Mouse (Mus musculus): ENCODE measurements around the gene Hpca.

The Hpca gene

DNA sequence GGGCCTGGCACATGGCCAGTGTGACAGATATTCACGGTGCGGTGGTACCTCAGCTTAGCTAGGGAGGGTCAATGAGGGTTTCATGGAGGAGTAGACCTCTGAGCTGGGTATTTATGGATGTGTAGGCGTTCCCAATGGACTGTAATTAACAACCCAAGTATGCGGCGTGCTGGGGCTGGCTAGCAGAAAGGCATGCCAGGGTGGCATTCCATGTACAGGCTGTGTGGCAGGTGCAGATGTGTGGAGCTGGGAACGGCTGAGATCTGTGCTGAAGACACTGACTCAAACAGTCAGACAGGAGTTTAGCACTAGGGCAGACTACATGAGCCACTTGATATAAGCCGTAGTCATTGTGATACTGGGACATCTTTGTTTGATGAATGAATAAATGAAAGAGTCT lies 13.2 kb downstream of the Hpca start:
- no peak for DNase-seq (ENCODE audit: low spot score)

DNA sequence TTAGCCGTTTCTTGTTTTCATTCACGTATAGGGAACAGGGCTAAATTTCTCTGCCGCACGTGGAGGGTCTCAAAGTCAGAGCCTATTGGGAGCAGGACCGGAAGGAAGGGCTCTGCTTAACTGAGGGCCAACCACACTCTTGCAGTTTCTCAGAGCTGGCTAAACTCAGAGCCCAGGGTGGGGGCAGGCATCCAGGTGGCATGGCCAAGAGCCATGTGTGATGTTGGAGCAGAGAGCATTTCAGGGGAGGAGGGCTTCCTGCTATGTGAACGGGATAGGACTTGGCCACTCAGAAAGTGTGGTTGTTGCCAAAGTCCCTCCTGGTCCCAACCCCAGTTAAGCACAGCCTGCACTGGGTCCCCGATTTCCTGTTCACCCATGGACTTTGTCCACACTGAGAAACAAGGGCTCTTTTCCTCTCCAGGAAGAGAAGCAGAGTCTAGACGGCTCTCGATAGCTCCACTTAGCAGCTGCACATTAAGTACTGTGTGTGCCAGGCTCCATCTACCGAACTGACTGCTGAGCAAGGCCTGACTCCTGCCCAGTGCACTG lies 14.4 kb downstream of the Hpca start:
- no peak for DNase-seq (ENCODE audit: low spot score)

DNA sequence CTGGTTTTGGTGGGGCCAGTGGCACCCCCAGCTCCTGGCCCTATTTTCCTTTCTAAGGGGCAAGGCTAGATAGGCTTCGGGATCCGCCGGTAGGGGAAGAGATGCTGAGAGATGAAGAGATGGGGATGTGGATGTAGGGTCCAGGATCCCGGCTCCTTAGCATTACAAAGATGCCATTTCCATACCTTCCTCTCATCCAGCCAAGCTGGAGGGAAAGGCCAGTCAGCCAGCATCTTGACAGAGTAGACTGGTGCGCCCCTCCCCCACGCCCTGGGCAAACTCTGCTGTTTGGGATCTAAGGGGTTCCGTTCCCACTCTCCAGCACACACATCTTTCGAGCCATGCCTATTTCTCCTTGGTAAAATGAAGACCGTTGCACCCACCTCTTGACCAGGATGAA lies 15.8 kb downstream of the Hpca start:
- no peak for DNase-seq (ENCODE audit: low spot score)

DNA sequence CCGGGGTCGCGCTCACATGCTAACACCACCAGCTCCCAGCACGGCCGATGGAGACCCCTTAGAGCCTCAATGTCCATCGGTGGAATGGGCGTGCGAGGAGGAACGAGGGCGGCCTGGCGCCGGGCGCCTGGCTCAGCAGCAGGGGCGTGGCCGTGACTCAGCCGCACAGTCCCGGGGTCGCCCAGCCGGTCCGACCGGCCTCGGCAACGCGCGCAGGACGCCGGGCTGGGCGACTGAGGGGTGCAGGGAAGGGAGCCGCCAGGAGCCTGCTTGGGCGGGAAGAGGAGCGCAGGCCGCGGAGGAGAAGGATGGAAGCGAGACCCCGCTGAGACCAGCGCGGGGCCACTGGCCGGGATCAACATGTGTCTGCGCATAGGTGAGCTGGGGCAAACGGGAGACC lies 16.5 kb downstream of the Hpca start, which contains the start of gene Tmem54:
Gene Tmem54, plus strand, starts transcription at position 193 of the 400 bp plus-strand sequence.
- DNase-seq (ENCODE audit: low spot score) = no peak

- no peak for DNase-seq (ENCODE audit: low spot score)
Observed at GRCm38 (mm10) chr4:129102133-129102829, 19.6 kb downstream of the Hpca start.

DNA sequence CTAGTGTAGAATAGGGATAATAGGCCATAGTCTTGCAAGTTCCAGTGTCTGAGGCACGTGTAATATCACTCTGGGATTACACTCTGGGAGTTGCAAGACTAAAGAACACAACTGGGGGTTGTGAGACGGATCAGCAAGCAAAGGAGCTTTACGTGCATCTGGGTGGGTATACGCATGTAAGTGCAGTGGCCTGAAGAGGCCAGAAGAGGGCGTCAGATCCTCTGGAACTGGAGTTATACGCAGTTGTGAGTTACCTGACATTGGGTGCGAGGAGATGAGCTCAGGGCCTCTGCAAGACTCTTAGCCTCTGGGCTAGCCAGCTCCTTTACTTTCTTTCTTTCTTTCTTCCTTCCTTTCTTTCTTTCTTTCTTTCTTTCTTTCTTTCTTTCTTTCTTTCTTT lies 24.8 kb downstream of the Hpca start:
- DNase-seq (ENCODE audit: low spot score) = no peak

DNA sequence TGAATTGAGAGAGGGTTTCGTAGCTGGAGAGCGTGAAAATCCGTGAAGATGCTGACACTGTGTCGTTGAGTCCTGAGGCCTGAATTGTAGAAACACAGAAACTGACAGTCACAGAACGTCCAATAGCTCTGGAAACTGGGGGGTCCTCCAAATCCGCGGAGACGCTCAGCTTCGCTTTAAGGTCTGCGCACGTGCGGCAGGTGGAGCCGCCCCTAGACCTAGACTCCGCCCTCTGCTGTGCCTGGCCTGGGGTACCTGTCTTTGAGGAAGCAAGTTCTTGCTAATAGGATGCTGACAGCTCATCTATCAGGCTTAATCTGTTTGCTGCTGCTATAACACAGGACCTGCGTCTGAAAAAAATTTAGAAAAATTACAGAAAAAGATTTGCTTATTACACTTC lies 26.6 kb downstream of the Hpca start:
- DNase-seq (ENCODE audit: low spot score) = no peak

DNA sequence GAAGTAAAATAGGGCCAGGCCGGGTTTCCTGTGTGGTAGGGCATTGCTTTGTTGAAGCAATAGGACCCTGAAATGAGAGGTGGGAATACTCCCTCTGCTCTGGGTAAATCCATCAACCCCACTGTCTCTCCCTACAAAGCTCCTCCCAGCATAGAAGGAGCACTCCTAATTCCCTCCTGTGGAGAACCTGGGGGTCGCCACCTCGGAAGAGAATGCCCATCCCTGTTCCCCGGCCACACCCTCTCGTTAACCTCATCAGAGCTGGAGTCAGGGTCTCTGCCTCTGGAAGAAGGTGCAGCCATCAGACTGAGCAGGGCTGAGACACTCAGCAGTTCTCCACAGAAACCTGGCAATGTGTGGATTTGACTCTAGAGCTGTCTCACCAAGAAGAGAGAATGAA lies 34.0 kb downstream of the Hpca start:
- DNase-seq (ENCODE audit: low spot score) = no peak

- peak; percentile 60 for DNase-seq (ENCODE audit: low spot score)
Observed at GRCm38 (mm10) chr4:129086078-129086477, 35.8 kb downstream of the Hpca start.

DNA sequence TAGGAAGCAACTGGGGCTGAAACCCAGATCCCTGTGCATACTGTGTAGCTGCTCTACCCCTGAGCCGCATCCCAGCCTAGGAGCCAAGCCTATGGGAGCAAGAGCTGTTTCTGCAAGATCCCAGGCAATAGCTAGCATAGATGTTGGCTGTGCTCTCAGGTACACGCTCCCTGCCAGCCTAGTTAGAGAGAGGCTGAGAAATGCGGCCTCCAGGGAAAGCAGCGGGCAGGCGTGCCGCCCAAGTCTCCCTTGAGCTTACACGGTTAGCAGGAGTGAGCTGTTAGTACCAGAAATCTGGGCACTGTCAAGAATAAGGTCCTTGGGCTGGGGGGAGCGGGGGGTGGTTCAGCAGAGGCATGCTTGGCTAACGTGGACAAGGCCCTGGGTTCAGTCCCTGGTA lies 36.9 kb downstream of the Hpca start:
- no peak for DNase-seq (ENCODE audit: low spot score)

DNA sequence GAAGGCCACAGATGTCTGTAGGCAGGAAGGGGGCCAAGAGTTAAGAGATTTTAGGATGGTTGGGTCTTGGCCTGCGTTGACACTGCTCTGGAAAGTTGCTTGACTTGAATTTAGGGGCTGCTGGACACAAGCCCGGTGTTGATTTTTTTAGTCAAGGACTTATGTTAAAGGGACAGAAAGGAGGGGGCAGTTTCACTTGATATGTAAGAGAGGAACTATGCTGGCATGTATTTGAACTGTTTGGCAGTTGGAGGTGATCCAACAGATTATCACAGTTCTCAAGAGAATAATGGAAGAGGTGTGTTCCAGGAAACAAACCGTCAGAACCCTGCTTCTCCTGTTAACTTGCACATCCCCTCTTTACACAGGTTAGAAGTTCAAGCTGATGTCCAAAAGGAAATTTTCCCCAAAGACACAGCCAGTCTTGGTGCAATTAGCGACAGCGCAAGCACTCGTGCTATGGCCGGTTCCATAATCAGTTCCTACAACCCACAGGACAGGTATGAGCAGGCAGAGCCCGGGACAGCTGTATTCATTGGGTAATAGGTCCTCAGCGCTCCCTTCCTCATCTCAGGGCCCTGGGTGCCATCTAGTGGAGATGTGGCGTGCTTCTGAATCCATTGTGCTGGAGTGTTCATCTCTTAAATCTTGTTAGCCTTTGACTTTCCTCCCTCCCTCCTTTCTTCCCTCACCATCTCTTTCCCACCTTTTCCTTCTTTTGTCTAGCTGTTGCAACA lies 39.3 kb downstream of the Hpca start:
- DNase-seq (ENCODE audit: low spot score) = peak; percentile 65

GRCm38 (mm10) chr4:129081939-129082338 lies 39.9 kb downstream of the Hpca start:
- no peak for DNase-seq (ENCODE audit: low spot score)

DNA sequence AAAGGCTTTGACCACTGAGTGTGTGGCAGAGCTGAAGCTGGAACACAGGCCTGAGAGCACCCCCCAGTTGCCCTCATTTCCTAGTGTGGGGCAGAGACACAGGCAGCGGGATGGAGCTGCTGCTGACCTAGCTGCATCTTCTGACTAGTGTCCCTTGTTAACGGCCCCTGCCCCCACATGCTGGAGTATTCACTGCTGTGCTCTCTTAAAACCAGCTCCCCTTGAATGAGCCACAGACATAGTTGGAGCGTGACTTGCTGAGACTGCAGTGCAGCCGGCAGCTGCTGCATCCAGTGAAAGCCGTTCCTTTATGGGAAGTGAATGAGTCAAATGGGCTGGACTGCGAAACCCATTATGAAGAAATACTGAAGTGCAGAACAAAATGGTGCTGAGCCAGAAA lies 40.3 kb downstream of the Hpca start:
- no peak for DNase-seq (ENCODE audit: low spot score)

GRCm38 (mm10) chr4:129081041-129081440 lies 40.8 kb downstream of the Hpca start:
- no peak for DNase-seq (ENCODE audit: low spot score)

GRCm38 (mm10) chr4:129079126-129079525 lies 42.7 kb downstream of the Hpca start:
- no peak for DNase-seq (ENCODE audit: low spot score)

DNA sequence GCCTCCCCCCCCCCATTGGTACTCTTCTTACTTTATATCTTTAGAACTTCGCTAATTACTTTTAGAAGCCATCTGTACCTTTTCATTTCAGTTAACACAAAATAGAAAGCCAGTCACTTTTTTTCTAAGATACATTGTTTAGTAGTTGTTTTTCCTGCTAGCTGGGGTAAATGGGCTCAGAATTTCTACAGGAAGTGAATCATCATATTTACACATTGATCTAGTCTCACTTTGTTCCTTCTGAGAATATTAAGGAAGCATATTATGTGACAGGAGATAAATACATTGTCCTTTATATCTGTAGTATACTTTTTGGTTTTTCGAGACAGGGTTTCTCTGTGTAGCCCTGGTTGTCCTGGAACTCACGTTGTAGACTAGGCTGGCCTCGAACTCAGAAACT lies 53.0 kb downstream of the Hpca start:
- DNase-seq (ENCODE audit: low spot score) = no peak

DNA sequence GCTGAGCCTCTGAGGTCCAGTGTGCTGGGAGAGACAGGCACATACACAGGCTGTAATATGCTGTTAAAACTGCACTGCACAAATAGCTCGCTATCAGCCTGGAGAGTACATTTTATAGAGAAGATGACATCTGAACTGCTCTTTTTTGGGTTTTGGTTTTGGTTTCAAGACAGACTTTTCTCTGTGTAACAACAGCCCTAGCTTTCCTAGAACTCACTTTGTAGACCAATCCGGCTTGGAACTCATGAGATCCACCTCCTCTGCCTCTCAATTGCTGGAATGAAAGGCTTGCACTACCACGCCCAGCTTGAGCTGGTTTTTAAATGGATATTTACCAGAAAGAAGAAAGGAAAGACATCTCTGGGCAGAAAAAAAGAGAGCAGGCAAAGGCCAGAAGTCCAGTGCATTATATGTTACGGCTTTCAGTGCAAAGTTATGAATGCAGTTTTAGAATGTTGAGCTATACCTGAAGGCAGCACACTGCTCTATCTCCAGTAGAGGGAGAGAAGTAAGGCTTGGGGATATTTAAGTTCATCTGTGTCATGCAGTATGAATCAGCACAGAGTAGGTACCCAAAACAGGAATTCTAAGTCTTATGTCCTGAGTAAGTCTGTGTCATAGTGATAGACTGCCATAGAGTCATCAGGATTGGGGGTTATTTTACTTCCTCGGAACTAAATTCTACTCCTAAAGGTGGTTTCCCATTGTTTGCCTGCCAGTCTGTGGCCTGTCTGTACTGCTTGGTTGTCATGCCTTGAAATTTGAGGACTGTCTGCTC lies 54.0 kb downstream of the Hpca start:
- no peak for DNase-seq (ENCODE audit: low spot score)

DNA sequence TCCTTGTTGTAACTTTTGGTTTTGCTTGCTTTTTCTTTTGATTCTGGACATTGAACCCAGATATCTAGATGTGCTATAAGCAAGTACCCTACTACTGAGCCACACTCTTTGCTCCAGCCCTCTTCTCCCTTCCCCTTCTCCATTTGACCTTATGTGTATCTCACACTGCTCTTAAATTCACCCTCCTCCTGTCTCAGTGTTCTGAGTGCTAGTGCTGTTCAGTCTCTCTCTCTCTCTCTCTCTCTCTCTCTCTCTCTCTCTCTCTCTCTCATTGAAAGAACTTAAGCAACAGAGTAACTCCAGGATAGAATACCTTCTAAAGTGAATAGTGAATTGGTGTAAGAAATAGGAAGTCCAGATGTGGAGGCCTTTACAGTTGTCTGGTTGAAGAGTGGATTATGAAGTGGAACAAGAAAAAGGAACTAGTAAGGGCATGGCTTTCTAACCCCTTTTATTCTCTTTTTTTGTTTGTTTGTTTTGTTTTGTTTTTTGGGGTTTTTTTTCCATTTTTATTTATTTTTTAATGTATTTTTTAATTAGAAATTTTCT lies 56.1 kb downstream of the Hpca start:
- no peak for DNase-seq (ENCODE audit: low spot score)

GRCm38 (mm10) chr4:129062281-129063075 lies 59.4 kb downstream of the Hpca start:
- no peak for DNase-seq (ENCODE audit: low spot score)

All from T-cell, adult 2 months (primary cell).